Mouse (Mus musculus) spleen, postnatal 36 days (tissue): ENCODE results near the gene Rbm18.

Experiments used
- DNase-seq, 2 experiments: peaks; one replicate each; pipeline ENCODE4 v3.0.0; 2022; ENCODE audit warnings: low spot score in 2 of 2, mixed read lengths in 1 of 2

The Rbm18 gene

GRCm38 (mm10) chr2:36073781-36074180, 62.8 kb downstream of the Rbm18 start:
- no peak for DNase-seq

- no peak for DNase-seq
Observed at GRCm38 (mm10) chr2:36071660-36072305, 64.8 kb downstream of the Rbm18 start.

DNA sequence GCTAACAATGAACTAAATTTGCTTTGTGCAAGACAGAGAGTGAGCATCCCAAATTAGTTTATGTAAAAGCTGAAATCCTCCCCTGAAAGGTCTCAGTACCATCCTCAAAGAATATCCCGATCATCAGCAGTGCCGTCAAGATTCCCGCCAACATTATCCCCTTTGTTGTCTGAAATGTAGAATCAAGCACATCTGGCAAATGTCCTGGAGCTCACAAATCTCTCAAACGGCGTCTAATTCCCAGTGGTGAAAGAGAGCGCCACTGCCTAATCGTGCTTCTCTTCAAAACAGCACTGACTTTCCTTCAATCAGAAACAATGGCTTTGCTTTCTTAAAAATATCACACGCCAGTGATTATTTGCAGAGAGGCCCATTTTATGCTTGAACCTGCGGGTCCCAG, 69.4 kb downstream of the Rbm18 start:
- no peak for DNase-seq
